Mouse (Mus musculus) E14TG2a.4 (cell line): Measurements from ENCODE around the gene Mcts2.
A peak's percentile ranks its signal among the peaks of the same experiment; 100 is the strongest.

ENCODE experiments used
- H3K27me3 ChIP-seq: 2 replicates; pipeline ENCODE4 v1.6.1; 2014; ENCODE audit warnings: low read length, control low read depth; ENCODE audit not compliant: insufficient read depth
- H3K36me3 ChIP-seq: 2 replicates; pipeline ENCODE4 v1.6.1; 2014; ENCODE audit warnings: low read length, control low read depth; ENCODE audit not compliant: insufficient read depth
- H3K4me1 ChIP-seq: replicated peaks from 2 replicates; pipeline ENCODE4 v1.6.1; 2014; ENCODE audit warnings: low read depth, low read length, control low read depth
- H3K4me3 ChIP-seq: replicated peaks from 2 replicates; pipeline ENCODE4 v1.5.1; 2014; ENCODE audit warnings: mild to moderate bottlenecking, low read length
- H3K9me3 ChIP-seq: 2 replicates; pipeline ENCODE4 v1.6.1; 2014; ENCODE audit warnings: low read length, control low read depth
- CTCF ChIP-seq: conservative IDR thresholded peaks from 2 replicates; pipeline ENCODE4 v1.5.1; 2014; ENCODE audit warnings: low read length
- NANOG ChIP-seq: IDR thresholded peaks from 2 replicates; pipeline ENCODE4 v1.6.1; 2014; ENCODE audit warnings: borderline replicate concordance, low read length, mixed read lengths
- POU5F1 ChIP-seq: IDR thresholded peaks from 2 replicates; pipeline ENCODE4 v1.6.1; 2014; ENCODE audit warnings: low read length, borderline replicate concordance

Gene Mcts2

GRCm38 (mm10) chr2:152696476-152697164 is 9.8 kb downstream of the Mcts2 start:
- TF ChIP-seq POU5F1, result no peak
- TF ChIP-seq CTCF, result peak; percentile 94
- Histone ChIP-seq H3K4me3 (peak overlapping the region; percentile 56), H3K4me1 (peaks cover 88% of the 10 kb centered on the region)

GRCm38 (mm10) chr2:152700138-152700537 is 13.3 kb downstream of the Mcts2 start:
- Histone ChIP-seq H3K27me3 (no peaks in the 10 kb centered on the region), H3K4me3 (peak overlapping the region; percentile 50), H3K9me3 (no peaks in the 10 kb centered on the region), H3K36me3 (peaks cover 84% of the 10 kb centered on the region), H3K4me1 (peaks cover 98% of the 10 kb centered on the region)
- no peak for TF ChIP-seq NANOG
- no peak for TF ChIP-seq CTCF
- TF ChIP-seq POU5F1, result no peak

More at GRCm38 (mm10) chr2:152696476-152697164, 9.8 kb downstream of the Mcts2 start:
- H3K9me3 ChIP-seq, result no peaks in the 10 kb centered on the region
- H3K27me3 ChIP-seq, result no peaks in the 10 kb centered on the region
- peaks cover 69% of the 10 kb centered on the region for H3K36me3 ChIP-seq

- no peaks in the 10 kb centered on the region for H3K9me3 ChIP-seq
- peaks cover 82% of the 10 kb centered on the region for H3K36me3 ChIP-seq
- no peaks in the 10 kb centered on the region for H3K27me3 ChIP-seq
- H3K4me1 ChIP-seq, result peaks cover 98% of the 10 kb centered on the region
- no peak for TF ChIP-seq CTCF
- no peak for TF ChIP-seq NANOG
- TF ChIP-seq POU5F1, result no peak
- peak overlapping the region; percentile 50 for H3K4me3 ChIP-seq
These were observed 13.9 kb downstream of the Mcts2 start for GRCm38 (mm10) chr2:152700725-152701124.

GRCm38 (mm10) chr2:152703596-152704255 is 16.9 kb downstream of the Mcts2 start:
- no peaks in the 10 kb centered on the region for H3K27me3 ChIP-seq
- TF ChIP-seq NANOG, result no peak
- TF ChIP-seq POU5F1, result no peak
- TF ChIP-seq CTCF, result no peak
- H3K4me1 ChIP-seq, result peaks cover 92% of the 10 kb centered on the region
- no peaks in the 10 kb centered on the region for H3K9me3 ChIP-seq
- peak overlapping the region; percentile 68 for H3K4me3 ChIP-seq
- peaks cover 62% of the 10 kb centered on the region for H3K36me3 ChIP-seq

- Histone ChIP-seq H3K4me3 (peak overlapping the region; percentile 68), H3K9me3 (no peaks in the 10 kb centered on the region), H3K27me3 (no peaks in the 10 kb centered on the region), H3K4me1 (peaks cover 92% of the 10 kb centered on the region), H3K36me3 (peaks cover 60% of the 10 kb centered on the region)
- TF ChIP-seq NANOG (no peak), POU5F1 (no peak), CTCF (no peak)
These were observed 17.4 kb downstream of the Mcts2 start for GRCm38 (mm10) chr2:152704256-152704605.

DNA sequence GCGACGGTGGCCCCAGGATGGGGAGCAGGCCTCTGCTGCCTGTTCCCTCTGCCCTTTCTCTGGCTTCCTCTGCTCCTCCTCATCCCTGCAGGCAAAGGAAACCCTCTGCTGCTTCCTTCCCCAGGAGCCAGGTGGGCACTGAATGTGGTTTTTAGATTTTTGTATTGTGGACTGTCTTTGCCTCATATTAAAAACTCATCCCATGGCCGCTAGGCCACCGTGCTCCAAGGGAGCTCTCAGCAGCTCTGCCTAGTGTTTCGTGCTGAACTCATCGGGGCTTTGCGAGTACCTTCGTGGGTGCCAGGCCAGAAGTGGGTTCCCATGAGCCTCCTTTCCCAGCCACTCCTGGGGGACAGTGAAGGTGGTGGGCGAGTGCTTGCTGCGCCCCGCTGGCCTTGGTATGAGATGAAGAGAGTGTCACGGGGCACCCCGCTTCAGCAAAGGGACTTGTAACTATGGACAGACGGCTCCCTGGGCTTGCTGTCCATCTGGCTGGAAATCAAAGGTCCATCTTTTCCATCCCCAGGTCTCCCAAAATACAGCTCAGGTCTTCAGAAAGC is 18.1 kb downstream of the Mcts2 start:
- TF ChIP-seq CTCF (no peak), NANOG (no peak), POU5F1 (no peak)
- Histone ChIP-seq H3K4me1 (peaks cover 91% of the 10 kb centered on the region), H3K27me3 (no peaks in the 10 kb centered on the region), H3K4me3 (peak overlapping the region; percentile 68; the same call in 1 of the 2 replicates), H3K36me3 (peaks cover 55% of the 10 kb centered on the region), H3K9me3 (no peaks in the 10 kb centered on the region)

DNA sequence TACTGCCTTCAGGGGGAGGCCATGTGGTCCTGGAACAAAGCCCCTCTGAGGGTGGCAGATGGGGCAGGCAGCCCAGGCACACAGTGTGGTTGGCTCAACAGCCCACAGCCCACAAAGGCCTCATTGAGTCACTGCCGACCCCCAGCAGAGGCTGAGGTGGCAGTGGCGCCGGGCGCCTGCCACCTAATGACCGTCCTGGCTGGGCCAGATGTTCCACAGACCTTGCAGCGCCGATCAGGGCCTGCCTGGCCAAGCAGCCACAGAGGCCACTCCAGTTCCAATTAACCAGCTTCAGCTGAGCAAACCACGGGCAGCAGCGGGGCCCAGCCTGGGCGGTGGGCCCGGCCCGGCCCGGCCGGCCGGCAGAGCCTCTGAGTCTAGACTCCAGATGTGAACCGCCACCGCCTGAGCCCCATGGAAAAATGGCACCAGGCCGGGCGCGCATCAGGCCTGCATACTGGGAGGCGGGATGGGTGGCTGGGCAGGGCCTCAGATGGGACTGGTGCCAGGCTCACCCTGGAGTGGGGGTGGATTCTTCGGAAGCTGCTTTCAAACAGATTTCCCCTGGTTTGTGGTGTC is 19.2 kb downstream of the Mcts2 start:
- peaks cover 44% of the 10 kb centered on the region for H3K36me3 ChIP-seq
- H3K4me1 ChIP-seq, result peaks cover 91% of the 10 kb centered on the region
- no peaks in the 10 kb centered on the region for H3K9me3 ChIP-seq
- no peaks in the 10 kb centered on the region for H3K27me3 ChIP-seq
- TF ChIP-seq NANOG, result no peak
- TF ChIP-seq POU5F1, result no peak
- no peak for TF ChIP-seq CTCF
- peak overlapping the region; percentile 76 for H3K4me3 ChIP-seq

- H3K36me3 ChIP-seq, result peaks cover 33% of the 10 kb centered on the region
- H3K4me3 ChIP-seq, result peak overlapping the region; percentile 77
- no peaks in the 10 kb centered on the region for H3K9me3 ChIP-seq
- H3K4me1 ChIP-seq, result peaks cover 91% of the 10 kb centered on the region
- H3K27me3 ChIP-seq, result no peaks in the 10 kb centered on the region
- TF ChIP-seq NANOG, result no peak
- TF ChIP-seq CTCF, result no peak
- TF ChIP-seq POU5F1, result no peak
These were observed 20.4 kb downstream of the Mcts2 start for GRCm38 (mm10) chr2:152707186-152707585.

- TF ChIP-seq NANOG, result no peak
- TF ChIP-seq POU5F1, result no peak
- TF ChIP-seq CTCF, result no peak
- Histone ChIP-seq H3K27me3 (no peaks in the 10 kb centered on the region), H3K4me1 (peaks cover 89% of the 10 kb centered on the region), H3K9me3 (no peaks in the 10 kb centered on the region), H3K4me3 (peak overlapping the region; percentile 77), H3K36me3 (peaks cover 28% of the 10 kb centered on the region)
These were observed 20.8 kb downstream of the Mcts2 start for GRCm38 (mm10) chr2:152707627-152708026.
